Comparison of ENCODE assay signal across 22 mouse cellular contexts in the genomic region with DNA sequence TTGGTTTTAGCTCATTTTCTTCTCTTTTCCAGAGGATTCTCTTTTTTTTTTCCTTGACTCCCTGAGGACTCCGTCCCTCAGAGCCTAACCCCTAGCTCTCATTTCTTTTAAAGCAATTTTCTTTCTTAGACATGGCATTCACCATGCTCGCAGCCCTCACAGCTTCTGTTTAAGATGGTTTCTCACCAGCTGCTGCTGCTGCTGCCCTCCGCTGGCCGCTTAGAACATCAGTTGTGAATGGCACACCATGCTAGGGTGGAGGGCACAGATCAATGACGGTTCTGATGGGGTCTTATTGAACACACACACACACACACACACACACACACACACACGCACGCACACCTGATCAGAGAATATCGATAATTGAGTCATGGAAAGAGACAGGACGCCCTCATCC.
DNase-seq lines count a peak whose midpoint lies in the region; ATAC-seq and TF ChIP-seq lines count a peak whose summit lies in the region.
"Had no signal": no experiment of that assay in that cellular context is flagged by ENCODE, and none has a peak within 500 bp of the region (broad histone marks: within the 10 kb centered on the region; RNA-seq: fewer than 3 reads in every experiment).

No protein-coding gene starts in this region.

- 88% methylated on average over 9 of the region's 9 CpGs for WGBS in hindbrain, postnatal 0 days
- 88% methylated on average over 9 of the region's 9 CpGs for WGBS in hindbrain, embryonic 12.5 days
- WGBS in lung, postnatal 0 days, result 88% methylated on average over 9 of the region's 9 CpGs

- no peak overlapping the region for H3K9ac ChIP-seq in hindbrain, postnatal 0 days (replicated peaks; ENCODE audit: low read length)
- H3K9ac ChIP-seq in hindbrain, embryonic 12.5 days, result no peak overlapping the region
- H3K9ac ChIP-seq in lung, postnatal 0 days (replicated peaks; ENCODE audit: low read depth), result no peak overlapping the region
- H3K9ac ChIP-seq in ES-Bruce4 (ENCODE audit: low read depth, poor library complexity, severe bottlenecking), result no peak overlapping the region
- H3K9ac ChIP-seq: intestine, embryonic 15.5 days; liver, embryonic 15.5 days; midbrain, embryonic 15.5 days; neural tube, embryonic 12.5 days; stomach, embryonic 15.5 days had no signal

- TF ChIP-seq POLR2A in ES-Bruce4 (IDR thresholded peaks at IDR 0.05; ENCODE audit: insufficient read depth, low read length), result no peak

- in situ Hi-C loops in Patski (cut with MboI; ENCODE audit: low pct_unique_long_range_greater_than_20kb), result loop anchor here (5.0 to 10.0 kb wide), 2 partner anchors 167 to 604 kb away; no protein-coding TSS in a partner anchor

- no peak overlapping the region for H3K27ac ChIP-seq in hindbrain, postnatal 0 days
- no peak overlapping the region for H3K27ac ChIP-seq in hindbrain, embryonic 12.5 days
- no peak overlapping the region for H3K27ac ChIP-seq in lung, postnatal 0 days (ENCODE audit: low read length)
- H3K27ac ChIP-seq in ES-Bruce4 (ENCODE audit: insufficient read depth, low read length), result no peak overlapping the region
- H3K27ac ChIP-seq: intestine, embryonic 15.5 days; limb, embryonic 10.5 days; liver, embryonic 15.5 days; macrophage; midbrain, embryonic 15.5 days; neural tube, embryonic 12.5 days; stomach, embryonic 15.5 days had no signal

- H3K4me3 ChIP-seq in hindbrain, postnatal 0 days (ENCODE audit: low read length), result no peak overlapping the region
- no peak overlapping the region for H3K4me3 ChIP-seq in hindbrain, embryonic 12.5 days
- no peak overlapping the region for H3K4me3 ChIP-seq in lung, postnatal 0 days (ENCODE audit: low read depth, low read length)
- no peak overlapping the region for H3K4me3 ChIP-seq in ES-Bruce4 (ENCODE audit: low read depth, low read length)
- H3K4me3 ChIP-seq: erythroblast, embryonic 14.5 days; intestine, embryonic 15.5 days; limb, embryonic 10.5 days; liver, embryonic 15.5 days; midbrain, embryonic 15.5 days; neural tube, embryonic 12.5 days; stomach, embryonic 15.5 days had no signal

- peak; percentile 21 for DNase-seq in hindbrain, postnatal 0 days (ENCODE audit: low spot score)
- no peak for DNase-seq in lung, postnatal 0 days (ENCODE audit: low spot score)
- DNase-seq in lung, postnatal 10 days, result no peak
- DNase-seq in Patski (ENCODE audit: low read depth, low spot score), result no peak
- no peak for DNase-seq in urinary bladder, adult 18-20 months (ENCODE audit: low spot score in 2 of 2)
- no peak for DNase-seq in cerebellum, adult 11 months
- DNase-seq: adrenal gland, adult 2 months; cerebellum, adult 9-10 months; gastrocnemius, postnatal 36 days; layer of hippocampus, postnatal 36 days; spleen, adult 18-20 months; thymus, postnatal 25 days had no signal

- H3K4me2 ChIP-seq in hindbrain, postnatal 0 days (ENCODE audit: low read depth, low read length), result no peak overlapping the region
- H3K4me2 ChIP-seq in hindbrain, embryonic 12.5 days (replicated peaks), result no peak overlapping the region
- no peak overlapping the region for H3K4me2 ChIP-seq in lung, postnatal 0 days (replicated peaks; ENCODE audit: low read depth, low read length)
- H3K4me2 ChIP-seq: intestine, embryonic 15.5 days; liver, embryonic 15.5 days; midbrain, embryonic 15.5 days; neural tube, embryonic 12.5 days; stomach, embryonic 15.5 days had no signal

- H3K4me1 ChIP-seq in hindbrain, postnatal 0 days (ENCODE audit: insufficient read depth, low read length), result no peaks in the 10 kb centered on the region
- H3K4me1 ChIP-seq in hindbrain, embryonic 12.5 days, result no peaks in the 10 kb centered on the region
- no peaks in the 10 kb centered on the region for H3K4me1 ChIP-seq in lung, postnatal 0 days (ENCODE audit: insufficient read depth, low read depth, low read length)
- H3K4me1 ChIP-seq in ES-Bruce4 (ENCODE audit: control insufficient read depth, insufficient read depth, low read length), result no peaks in the 10 kb centered on the region
- H3K4me1 ChIP-seq: intestine, embryonic 15.5 days; limb, embryonic 10.5 days; liver, embryonic 15.5 days; midbrain, embryonic 15.5 days; neural tube, embryonic 12.5 days; stomach, embryonic 15.5 days had no signal

- POLR2A ChIA-PET in Patski (lab: Charles Lee), result no interaction called here

- H3K27me3 ChIP-seq in hindbrain, postnatal 0 days (ENCODE audit: insufficient read depth, low read length), result no peaks in the 10 kb centered on the region
- H3K27me3 ChIP-seq in hindbrain, embryonic 12.5 days, result no peaks in the 10 kb centered on the region
- H3K27me3 ChIP-seq in lung, postnatal 0 days (replicated peaks; ENCODE audit: insufficient read depth, low read length), result no peaks in the 10 kb centered on the region
- peaks cover 1% of the 10 kb centered on the region; the same call in 1 of the 2 replicates for H3K27me3 ChIP-seq in ES-Bruce4 (ENCODE audit: control insufficient read depth, insufficient read depth, low read length, poor library complexity, severe bottlenecking)
- no peaks in the 10 kb centered on the region for H3K27me3 ChIP-seq in Patski
- H3K27me3 ChIP-seq: intestine, embryonic 15.5 days; liver, embryonic 15.5 days; midbrain, embryonic 15.5 days; neural tube, embryonic 12.5 days; stomach, embryonic 15.5 days had no signal

- ATAC-seq in hindbrain, postnatal 0 days, result no peak
- ATAC-seq in hindbrain, embryonic 12.5 days (ENCODE audit: low FRiP score), result no peak
- ATAC-seq in lung, postnatal 0 days, result no peak
- ATAC-seq in Patski, result no peak
- ATAC-seq: intestine, embryonic 15.5 days; midbrain, embryonic 15.5 days had no signal

- TF ChIP-seq CTCF in hindbrain, postnatal 0 days (IDR thresholded peaks at IDR 0.05; ENCODE audit: low read depth), result peak; percentile 53
- peak; percentile 28; the same call in 1 of the 2 replicates for TF ChIP-seq CTCF in lung, postnatal 0 days (IDR thresholded peaks at IDR 0.05)
- TF ChIP-seq CTCF in ES-Bruce4 (IDR thresholded peaks at IDR 0.05; ENCODE audit: low read depth, low read length) (peak; percentile 54), Patski (IDR thresholded peaks at IDR 0.05) (peak; percentile 48)

- CTCF ChIA-PET in Patski (lab: Charles Lee), result interaction anchor here (0.6 to 4.6 kb wide), 14 partner anchors 10 to 203 kb away, joined by 3 to 36 read pairs (median 4); a partner anchor contains a TSS

- H3K9me3 ChIP-seq in hindbrain, postnatal 0 days (ENCODE audit: low read length), result no peaks in the 10 kb centered on the region
- no peaks in the 10 kb centered on the region for H3K9me3 ChIP-seq in hindbrain, embryonic 12.5 days (replicated peaks)
- no peaks in the 10 kb centered on the region for H3K9me3 ChIP-seq in lung, postnatal 0 days (ENCODE audit: low read length)
- no peaks in the 10 kb centered on the region for H3K9me3 ChIP-seq in ES-Bruce4 (replicated peaks; ENCODE audit: control insufficient read depth, insufficient read depth, low read length, poor library complexity, severe bottlenecking)
- H3K9me3 ChIP-seq: intestine, embryonic 15.5 days; limb, embryonic 10.5 days; liver, embryonic 15.5 days; midbrain, embryonic 15.5 days; neural tube, embryonic 12.5 days; stomach, embryonic 15.5 days had no signal

- no peak for TF ChIP-seq EP300 in lung, postnatal 0 days (IDR thresholded peaks at IDR 0.05)
- TF ChIP-seq EP300 in ES-Bruce4 (IDR thresholded peaks at IDR 0.05; ENCODE audit: insufficient read depth, low read depth, low read length), result no peak

- H3K36me3 ChIP-seq in hindbrain, postnatal 0 days (ENCODE audit: insufficient read depth, low read length), result no peaks in the 10 kb centered on the region
- H3K36me3 ChIP-seq in hindbrain, embryonic 12.5 days, result no peaks in the 10 kb centered on the region
- no peaks in the 10 kb centered on the region for H3K36me3 ChIP-seq in lung, postnatal 0 days (ENCODE audit: insufficient read depth, low read length)
- H3K36me3 ChIP-seq in ES-Bruce4 (ENCODE audit: control insufficient read depth, insufficient read depth, low read length, poor library complexity, severe bottlenecking), result no peaks in the 10 kb centered on the region
- H3K36me3 ChIP-seq: intestine, embryonic 15.5 days; limb, embryonic 10.5 days; liver, embryonic 15.5 days; midbrain, embryonic 15.5 days; neural tube, embryonic 12.5 days; stomach, embryonic 15.5 days had no signal
